Mouse (Mus musculus) heart, adult 10 weeks (tissue): Measurements from ENCODE around the gene C1qbp. TPM values are rescaled to one million over a fixed set of nuclear protein-coding genes. Genes with fewer than 3 reads are reported as not detected.

Source experiments
- polyA plus RNA-seq: library from polyadenylated mRNA; stranded (reverse); fragments of 350-450 nt; fragmentation: Illumina TruSeq; extraction: RNeasy Lipid Tissue Mini Kit (QIAGEN cat#74804); gene quantifications from one replicate; pipeline ENCODE4 v1.2.3, GENCODE M21; 2014; ENCODE audit warnings: low read depth, low replicate concordance

Gene C1qbp
- 192 TPM for polyA plus RNA-seq

GRCm38 (mm10) chr11:70982557-70983228 is at the start of gene C1qbp:
Gene C1qbp (minus strand): TSS chr11:70983026.

GRCm38 (mm10) chr11:71019201-71020068 is 36.6 kb upstream of the C1qbp start, which contains the start of the genes Mis12 and Derl2:
Gene Mis12 (plus strand): TSS chr11:71019611.
Gene Derl2 (minus strand): TSS chr11:71019841.

DNA sequence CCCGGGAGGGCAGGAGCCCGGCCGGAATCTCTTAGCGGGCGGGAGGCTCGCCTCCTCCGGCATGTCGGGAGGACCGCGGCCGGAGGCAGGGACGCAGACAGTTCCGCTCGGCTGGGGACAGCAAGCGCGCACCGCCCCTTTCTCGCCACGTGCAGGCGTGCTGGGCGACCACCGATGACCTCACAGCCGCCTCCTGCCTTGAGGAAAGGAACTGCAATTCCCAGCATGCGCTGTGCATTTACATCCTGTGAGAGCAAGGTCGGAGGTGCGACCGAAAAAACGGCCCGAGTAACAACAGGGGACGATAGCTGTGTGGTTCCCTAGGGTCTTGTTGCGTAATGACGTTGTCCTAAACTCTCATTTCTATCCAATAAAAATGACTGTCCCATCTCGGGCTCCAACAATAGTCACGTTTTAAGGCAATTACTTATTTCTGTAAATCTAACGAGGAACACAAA is 21.5 kb upstream of the C1qbp start, which contains the start of gene Dhx33:
TSS of gene Dhx33 (minus strand) at position 122 of the 458 bp plus-strand sequence.

GRCm38 (mm10) chr11:70969821-70970559 is 12.8 kb downstream of the C1qbp start, which contains the start of the genes Nup88 and Rpain:
Gene Nup88 (minus strand): TSS chr11:70969973.
Gene Rpain (plus strand): TSS chr11:70970213.

Other genes with a start within 250 kb of the C1qbp start
- gene Zfp3, start 218.8 kb downstream of the C1qbp start, polyA plus RNA-seq: 9.2 TPM
- gene Scimp, start 170.4 kb downstream of the C1qbp start, polyA plus RNA-seq: not detected
- 25.0 TPM for gene Rabep1, start 138.2 kb downstream of the C1qbp start, polyA plus RNA-seq
- gene Nup88, start 13.1 kb downstream of the C1qbp start, polyA plus RNA-seq: 57.8 TPM
- 32.9 TPM for gene Rpain, start 12.8 kb downstream of the C1qbp start, polyA plus RNA-seq
- gene Dhx33, start 21.4 kb upstream of the C1qbp start, polyA plus RNA-seq: 8.7 TPM
- 8.8 TPM for gene Mis12, start 36.6 kb upstream of the C1qbp start, polyA plus RNA-seq
- gene Derl2, start 36.8 kb upstream of the C1qbp start, polyA plus RNA-seq: 22.3 TPM
- gene 6330403K07Rik, start 50.5 kb upstream of the C1qbp start, polyA plus RNA-seq: 1.0 TPM
- not detected for gene Nlrp1a, start 161.7 kb upstream of the C1qbp start, polyA plus RNA-seq
- 0.21 TPM for gene Nlrp1b, start 247.7 kb upstream of the C1qbp start, polyA plus RNA-seq